Mouse (Mus musculus): ENCODE measurements around the gene Moxd1. TPM values are rescaled to one million over a fixed set of nuclear protein-coding genes. Genes with fewer than 3 reads are reported as not detected.
"Not testable (repeated sequence)": the region's sequence is repeated elsewhere in the genome, so short reads cannot be mapped to it uniquely, and the experiment has no call there.

Moxd1 gene
- total RNA-seq, 1 experiment from 2014 or later = not detected

GRCm38 (mm10) chr10:24259794-24260590 lies 36.7 kb downstream of the Moxd1 start:
- ATAC-seq (ENCODE audit: extremely low read depth, insufficient number of reproducible peaks, low FRiP score, poor library complexity, severe bottlenecking) = no peak

GRCm38 (mm10) chr10:24267520-24267919 lies 44.2 kb downstream of the Moxd1 start:
- ATAC-seq (ENCODE audit: extremely low read depth, insufficient number of reproducible peaks, low FRiP score, poor library complexity, severe bottlenecking) = no peak

- ATAC-seq (ENCODE audit: extremely low read depth, insufficient number of reproducible peaks, low FRiP score, poor library complexity, severe bottlenecking) = no peak
Measured at GRCm38 (mm10) chr10:24271077-24271637, 47.8 kb downstream of the Moxd1 start.

- ATAC-seq (ENCODE audit: extremely low read depth, insufficient number of reproducible peaks, low FRiP score, poor library complexity, severe bottlenecking) = no peak
Measured at GRCm38 (mm10) chr10:24276211-24276610, 52.9 kb downstream of the Moxd1 start.

GRCm38 (mm10) chr10:24282650-24283049 lies 59.3 kb downstream of the Moxd1 start:
- no peak for ATAC-seq (ENCODE audit: extremely low read depth, insufficient number of reproducible peaks, low FRiP score, poor library complexity, severe bottlenecking)

GRCm38 (mm10) chr10:24291611-24292010 lies 68.3 kb downstream of the Moxd1 start:
- no peak for ATAC-seq (ENCODE audit: extremely low read depth, insufficient number of reproducible peaks, low FRiP score, poor library complexity, severe bottlenecking)

GRCm38 (mm10) chr10:24292671-24293070 lies 69.4 kb downstream of the Moxd1 start:
- ATAC-seq (ENCODE audit: extremely low read depth, insufficient number of reproducible peaks, low FRiP score, poor library complexity, severe bottlenecking) = no peak

GRCm38 (mm10) chr10:24296608-24297007 lies 73.3 kb downstream of the Moxd1 start:
- no peak for ATAC-seq (ENCODE audit: extremely low read depth, insufficient number of reproducible peaks, low FRiP score, poor library complexity, severe bottlenecking)

GRCm38 (mm10) chr10:24297792-24298191 lies 74.5 kb downstream of the Moxd1 start:
- no peak for ATAC-seq (ENCODE audit: extremely low read depth, insufficient number of reproducible peaks, low FRiP score, poor library complexity, severe bottlenecking)

- 0 out of 2 replicates have a peak, but pooled peaks have one; percentile 39 for ATAC-seq (ENCODE audit: extremely low read depth, insufficient number of reproducible peaks, low FRiP score, poor library complexity, severe bottlenecking)
Measured at GRCm38 (mm10) chr10:24298260-24299244, 75.2 kb downstream of the Moxd1 start.

GRCm38 (mm10) chr10:24312191-24312611 lies 88.9 kb downstream of the Moxd1 start:
- ATAC-seq (ENCODE audit: extremely low read depth, insufficient number of reproducible peaks, low FRiP score, poor library complexity, severe bottlenecking) = peak; percentile 51; the same call in 1 of the 2 replicates

GRCm38 (mm10) chr10:24317126-24317836 lies 94.0 kb downstream of the Moxd1 start:
- no peak for ATAC-seq (ENCODE audit: extremely low read depth, insufficient number of reproducible peaks, low FRiP score, poor library complexity, severe bottlenecking)

- no peak for ATAC-seq (ENCODE audit: extremely low read depth, insufficient number of reproducible peaks, low FRiP score, poor library complexity, severe bottlenecking)
Measured at GRCm38 (mm10) chr10:24320326-24320725, 97.0 kb downstream of the Moxd1 start.

GRCm38 (mm10) chr10:24323066-24323465 lies 99.7 kb downstream of the Moxd1 start:
- ATAC-seq (ENCODE audit: extremely low read depth, insufficient number of reproducible peaks, low FRiP score, poor library complexity, severe bottlenecking) = no peak

GRCm38 (mm10) chr10:24327265-24327664 lies 103.9 kb downstream of the Moxd1 start:
- ATAC-seq (ENCODE audit: extremely low read depth, insufficient number of reproducible peaks, low FRiP score, poor library complexity, severe bottlenecking) = not testable (repeated sequence)

- no peak for ATAC-seq (ENCODE audit: extremely low read depth, insufficient number of reproducible peaks, low FRiP score, poor library complexity, severe bottlenecking)
Measured at GRCm38 (mm10) chr10:24332799-24333198, 109.5 kb downstream of the Moxd1 start.

GRCm38 (mm10) chr10:24339593-24340143 lies 116.4 kb downstream of the Moxd1 start:
- ATAC-seq (ENCODE audit: extremely low read depth, insufficient number of reproducible peaks, low FRiP score, poor library complexity, severe bottlenecking) = no peak

GRCm38 (mm10) chr10:24340551-24341213 lies 117.4 kb downstream of the Moxd1 start:
- ATAC-seq (ENCODE audit: extremely low read depth, insufficient number of reproducible peaks, low FRiP score, poor library complexity, severe bottlenecking) = no peak
